Mouse (Mus musculus) cortical plate, adult 2 months (tissue): ENCODE measurements around the gene Borcs8. TPM values are rescaled to one million over a fixed set of nuclear protein-coding genes. Genes with fewer than 3 reads are reported as not detected.

ENCODE experiments used
- H3K27ac ChIP-seq: fragments of 200-500 bp; 2 replicates; pipeline ENCODE4 v1.5.1; 2012; ENCODE audit warnings: low read length, control low read depth, inconsistent platforms; ENCODE audit not compliant: insufficient read depth
- H3K4me1 ChIP-seq: fragments of 200-500 bp; 2 replicates; pipeline ENCODE4 v1.6.1; 2011; ENCODE audit warnings: low read length; ENCODE audit not compliant: control insufficient read depth, insufficient read depth
- H3K4me3 ChIP-seq: fragments of 200-500 bp; 2 replicates; pipeline ENCODE4 v1.5.1; 2011; ENCODE audit warnings: mild to moderate bottlenecking, low read length, control low read depth; ENCODE audit not compliant: insufficient read depth
- CTCF ChIP-seq: fragments of 200-500 bp; IDR thresholded peaks from 2 replicates; pipeline ENCODE4 v1.5.1; 2011; ENCODE audit warnings: mild to moderate bottlenecking, control low read depth, low read length; ENCODE audit not compliant: insufficient read depth; ENCODE audit errors: extremely low read depth
- POLR2A ChIP-seq: fragments of 200-500 bp; IDR thresholded peaks from 2 replicates; pipeline ENCODE4 v1.6.1; 2011; ENCODE audit warnings: mild to moderate bottlenecking, low read length, control low read depth; ENCODE audit not compliant: insufficient read depth; ENCODE audit errors: extremely low read depth
- polyA plus RNA-seq: library from polyadenylated mRNA; depleted of rRNA; stranded (reverse); fragments of >200 nt; gene quantifications from 2 replicates; pipeline ENCODE4 v1.2.3, GENCODE M21; 2012

Gene Borcs8
- polyA plus RNA-seq, 1 experiment, result 107 TPM

GRCm38 (mm10) chr8:70114488-70114887, 24.8 kb upstream of the Borcs8 start:
- Histone ChIP-seq H3K4me1 (peaks cover 19% of the 10 kb centered on the region), H3K27ac (no peak overlapping the region), H3K4me3 (no peak overlapping the region)
- TF ChIP-seq CTCF, result no peak
- no peak for TF ChIP-seq POLR2A

DNA sequence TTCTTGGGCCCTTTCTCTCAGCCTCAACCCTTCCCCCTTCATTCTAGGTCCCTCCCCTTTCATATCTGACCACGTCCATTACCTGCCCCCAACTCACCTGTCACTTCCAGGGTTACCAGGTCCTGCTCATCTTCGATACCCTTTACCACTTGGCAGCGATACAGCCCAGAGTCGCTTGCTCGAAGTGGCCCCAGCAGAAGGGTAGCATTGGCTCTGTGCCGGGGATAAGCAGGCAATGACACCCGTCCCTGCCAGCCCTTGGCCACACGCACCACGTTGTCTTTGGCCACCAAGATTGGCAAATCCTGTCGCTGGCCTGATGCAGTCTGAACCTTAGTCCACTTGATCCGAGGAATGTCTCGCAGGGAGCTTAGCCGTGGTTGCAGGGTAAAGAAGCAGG, 24.4 kb upstream of the Borcs8 start:
- H3K4me3 ChIP-seq, result no peak overlapping the region
- no peak overlapping the region for H3K27ac ChIP-seq
- TF ChIP-seq POLR2A (no peak), CTCF (no peak)
- H3K4me1 ChIP-seq, result peaks cover 16% of the 10 kb centered on the region

GRCm38 (mm10) chr8:70117611-70118010, 21.7 kb upstream of the Borcs8 start:
- Histone ChIP-seq H3K27ac (no peak overlapping the region), H3K4me3 (peak overlapping the region; percentile 62; the same call in 1 of the 2 replicates)

DNA sequence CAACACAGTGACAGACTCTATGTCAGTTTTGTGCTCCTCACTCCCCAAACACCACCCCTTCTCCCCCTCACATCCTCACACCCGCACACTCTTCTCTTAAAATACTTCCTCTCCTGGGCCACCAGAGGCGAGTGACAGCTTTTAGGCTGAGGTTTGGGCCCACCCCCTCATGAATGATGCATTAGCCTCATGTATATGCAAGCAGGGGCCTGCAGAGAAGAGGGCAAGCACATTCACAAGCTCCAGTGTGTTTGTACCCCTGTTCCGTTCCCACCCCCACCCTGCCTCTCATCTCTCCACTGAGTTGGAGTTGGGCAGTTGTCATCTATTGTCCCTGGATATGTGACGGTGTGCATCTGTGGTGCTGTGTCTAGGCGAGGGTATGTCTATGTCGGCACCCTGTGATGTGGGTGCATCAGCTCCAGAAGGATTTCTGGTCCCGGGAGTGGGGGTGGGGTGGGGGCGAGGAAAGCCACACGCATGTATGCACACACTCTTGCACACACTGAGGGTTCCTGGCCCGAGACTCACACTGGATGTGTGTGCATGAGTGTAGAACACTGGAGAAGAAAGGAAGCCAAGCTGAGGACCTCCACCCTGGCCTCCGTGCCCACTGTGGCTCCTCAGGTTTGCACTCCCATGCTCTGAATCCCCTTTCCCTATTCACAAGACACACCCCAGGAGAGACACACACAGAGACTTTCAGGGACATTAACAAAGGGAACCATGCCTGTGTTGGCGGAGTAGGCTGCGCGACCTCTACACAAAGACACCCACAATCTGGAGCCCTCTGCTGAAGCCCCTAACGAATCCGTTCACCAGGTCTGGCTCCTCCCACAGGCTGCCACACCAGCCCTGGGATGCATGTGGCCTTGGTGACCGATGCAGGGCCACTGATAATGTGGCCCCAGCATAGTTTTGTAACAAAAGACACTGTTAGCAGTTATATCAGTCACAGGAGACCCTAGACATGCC, 20.3 kb upstream of the Borcs8 start:
- Histone ChIP-seq H3K27ac (peak overlapping the region; percentile 38), H3K4me3 (peak overlapping the region; percentile 62), H3K4me1 (peaks cover 10% of the 10 kb centered on the region)
- no peak for TF ChIP-seq CTCF
- peak; percentile 68 for TF ChIP-seq POLR2A

More at GRCm38 (mm10) chr8:70117611-70118010, 21.7 kb upstream of the Borcs8 start:
- H3K4me1 ChIP-seq, result peaks cover 15% of the 10 kb centered on the region
- TF ChIP-seq POLR2A (no peak), CTCF (no peak)

DNA sequence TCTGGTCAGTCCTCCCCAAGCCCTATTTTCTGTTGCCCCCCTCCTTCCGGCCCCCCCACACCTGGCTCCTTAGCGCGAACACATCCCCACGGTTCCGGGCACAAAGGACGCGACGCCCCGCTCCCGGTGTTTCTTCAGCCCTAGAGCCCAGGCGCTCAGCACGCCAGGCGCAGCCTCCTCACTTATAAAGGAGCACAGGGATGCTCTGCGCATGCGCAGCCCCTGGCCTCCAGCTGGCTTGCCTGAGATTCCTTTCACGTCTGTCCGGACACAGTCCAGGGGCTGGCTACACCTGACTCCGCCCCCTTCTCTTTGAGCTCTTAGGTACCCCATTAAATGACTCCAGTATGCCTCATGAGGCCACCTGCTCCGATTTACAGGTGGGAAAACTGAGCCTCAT, 18.6 kb upstream of the Borcs8 start, which contains the start of gene Ncan:
Gene Ncan, minus strand, starts transcription at position 207 of the 400 bp plus-strand sequence.
- H3K27ac ChIP-seq, result peak within 1 kb of the TSS; percentile 38
- TF ChIP-seq POLR2A, result peak; percentile 100
- TF ChIP-seq CTCF, result no peak
- H3K4me3 ChIP-seq, result peak within 1 kb of the TSS; percentile 62
- H3K4me1 ChIP-seq, result peaks cover 12% of the 10 kb centered on the region

- peak; percentile 50 for TF ChIP-seq CTCF
- TF ChIP-seq POLR2A, result no peak
- H3K4me1 ChIP-seq, result peaks cover 2% of the 10 kb centered on the region; the same call in 1 of the 2 replicates
- H3K27ac ChIP-seq, result no peak overlapping the region
- no peak overlapping the region for H3K4me3 ChIP-seq
Measured at GRCm38 (mm10) chr8:70122863-70123262, 16.4 kb upstream of the Borcs8 start.

DNA sequence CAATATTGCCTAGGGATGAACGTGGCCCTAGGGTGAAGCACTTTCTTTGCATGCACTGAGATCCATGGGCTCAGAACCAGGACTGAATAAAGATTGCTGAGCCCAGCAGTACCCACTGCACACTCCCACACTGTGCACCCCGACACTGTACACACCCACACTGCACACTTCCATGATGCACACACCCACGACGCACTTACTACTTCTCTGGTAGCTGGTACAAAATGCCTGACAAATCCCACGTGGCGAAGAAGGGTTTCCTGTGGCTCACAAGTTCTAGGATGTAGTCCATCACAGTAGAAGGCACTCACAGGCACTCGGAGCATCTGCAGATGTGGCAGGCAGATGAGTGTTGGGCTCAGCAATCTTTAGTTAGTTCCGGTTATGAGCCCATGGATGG, 14.3 kb upstream of the Borcs8 start:
- TF ChIP-seq CTCF (no peak), POLR2A (no peak)
- Histone ChIP-seq H3K4me3 (no peak overlapping the region), H3K4me1 (peaks cover 2% of the 10 kb centered on the region; the same call in 1 of the 2 replicates), H3K27ac (no peak overlapping the region)

DNA sequence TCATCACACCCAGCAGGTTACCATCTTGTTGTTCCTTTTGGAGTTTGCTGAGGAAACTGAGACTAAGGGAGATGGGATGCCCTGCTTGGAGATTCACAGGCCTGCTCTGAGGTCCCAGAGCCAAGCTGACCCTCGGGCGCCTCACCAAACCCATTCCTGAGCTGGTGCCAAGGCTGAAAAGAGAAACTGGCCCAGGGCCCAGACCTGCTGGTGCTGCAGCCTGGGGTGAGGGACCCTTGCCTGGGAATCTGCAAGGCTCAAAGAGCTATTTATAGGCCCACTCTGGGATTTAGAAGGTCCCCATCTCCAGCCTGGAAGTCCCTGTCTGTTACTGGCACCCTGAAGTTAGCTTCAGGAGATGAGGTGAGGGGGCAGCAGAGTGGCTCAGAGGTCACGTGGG, 10.9 kb upstream of the Borcs8 start:
- H3K4me3 ChIP-seq, result no peak overlapping the region
- H3K4me1 ChIP-seq, result peaks cover 5% of the 10 kb centered on the region
- TF ChIP-seq POLR2A (no peak), CTCF (no peak)
- peak overlapping the region; percentile 66 for H3K27ac ChIP-seq

- Histone ChIP-seq H3K27ac (peak overlapping the region; percentile 84; the same call in 1 of the 2 replicates), H3K4me3 (no peak overlapping the region), H3K4me1 (peaks cover 5% of the 10 kb centered on the region)
- TF ChIP-seq POLR2A (no peak), CTCF (no peak)
Measured at GRCm38 (mm10) chr8:70129309-70129952, 9.9 kb upstream of the Borcs8 start.

DNA sequence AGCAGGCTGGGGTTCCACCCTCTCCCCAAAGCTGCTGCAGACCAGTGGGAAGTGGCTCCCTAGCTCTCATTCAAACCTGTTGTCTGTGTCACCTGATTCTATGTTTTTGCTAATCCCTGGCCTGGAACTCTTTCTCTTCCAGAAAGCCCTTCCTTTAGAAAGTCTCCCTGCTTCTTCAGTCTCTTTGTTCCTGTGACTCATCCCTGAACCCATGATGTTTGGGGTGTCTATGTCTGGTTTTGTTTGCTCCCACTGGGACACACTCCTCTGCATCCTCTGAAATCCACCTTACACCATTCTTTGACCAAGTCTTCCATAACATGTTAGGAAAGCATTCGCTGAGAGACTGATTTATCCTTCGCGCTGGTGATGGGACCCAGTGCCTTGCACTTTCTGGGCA, 9.2 kb upstream of the Borcs8 start:
- TF ChIP-seq CTCF (no peak), POLR2A (no peak)
- H3K4me1 ChIP-seq, result peaks cover 3% of the 10 kb centered on the region
- peak overlapping the region; percentile 84; the same call in 1 of the 2 replicates for H3K27ac ChIP-seq
- no peak overlapping the region for H3K4me3 ChIP-seq
